Mouse (Mus musculus): ENCODE measurements around the gene Vtcn1. TPM values are rescaled to one million over a fixed set of nuclear protein-coding genes. Genes with fewer than 3 reads are reported as not detected.

Vtcn1 gene
- not detected in 2 replicates for polyA plus RNA-seq (2014; fragmentation: Nextera tagmentation; extraction: Ambion mirVana)

DNA sequence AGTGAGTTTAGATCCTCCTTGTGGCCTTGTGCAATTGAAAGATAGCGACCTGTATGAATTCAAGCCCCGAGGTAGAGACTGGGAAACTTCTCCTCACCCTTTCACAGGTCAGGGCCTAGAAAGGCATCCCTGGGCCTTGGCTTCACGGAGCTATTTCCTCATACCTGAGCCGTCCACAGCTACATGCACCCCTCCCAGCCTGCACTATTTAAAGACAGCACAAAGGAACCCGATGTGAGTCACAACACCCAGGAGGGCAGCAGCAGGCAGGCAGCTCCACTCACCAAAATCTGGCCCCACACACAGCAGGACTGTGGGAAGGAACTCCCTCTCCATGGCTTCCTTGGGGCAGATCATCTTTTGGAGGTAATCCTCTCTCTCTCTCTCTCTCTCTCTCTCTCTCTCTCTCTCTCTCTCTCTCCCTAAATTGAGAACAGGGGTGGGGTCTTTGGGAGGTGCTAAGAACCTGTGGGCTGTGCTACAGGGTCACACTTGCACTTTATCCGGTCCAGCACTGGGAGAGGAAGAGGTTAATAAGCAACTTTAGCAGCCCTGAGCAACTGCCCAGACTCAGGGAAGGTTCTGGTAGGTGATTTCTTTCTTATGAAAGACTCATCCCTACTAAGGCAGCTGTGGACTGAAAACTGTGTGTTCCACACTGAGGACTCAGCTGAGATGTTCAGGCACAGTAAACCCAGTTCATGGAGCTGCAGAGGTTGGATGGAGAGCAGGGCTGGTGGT lies at the start of gene Vtcn1:
TSS of gene Vtcn1 (plus strand) at position 235 of the 741 bp plus-strand sequence.
- no peak within 1 kb of the TSS for H3K9ac ChIP-seq (ENCODE audit: low read depth, low read length)
- H3K4me3 ChIP-seq (ENCODE audit: low read depth, low read length): no peak within 1 kb of the TSS
- no peak within 1 kb of the TSS for H3K27ac ChIP-seq (ENCODE audit: low read depth, low read length)
- ATAC-seq (replicated peaks; ENCODE audit: low FRiP score): no peak
- no peak within 1 kb of the TSS for H3K4me2 ChIP-seq
- H3K36me3 ChIP-seq (ENCODE audit: control insufficient read depth, insufficient read depth, low read length): no peaks in the 10 kb centered on the region
- no peak for DNase-seq (ENCODE audit: low spot score)
- no peaks in the 10 kb centered on the region for H3K27me3 ChIP-seq (replicated peaks; ENCODE audit: control insufficient read depth, insufficient read depth, low read length)
- no peaks in the 10 kb centered on the region for H3K4me1 ChIP-seq (replicated peaks; ENCODE audit: control insufficient read depth, insufficient read depth, low read length)
- no peaks in the 10 kb centered on the region for H3K9me3 ChIP-seq (ENCODE audit: control insufficient read depth, low read length)
- WGBS: 38% methylated on average over 6 of the region's 6 CpGs

DNA sequence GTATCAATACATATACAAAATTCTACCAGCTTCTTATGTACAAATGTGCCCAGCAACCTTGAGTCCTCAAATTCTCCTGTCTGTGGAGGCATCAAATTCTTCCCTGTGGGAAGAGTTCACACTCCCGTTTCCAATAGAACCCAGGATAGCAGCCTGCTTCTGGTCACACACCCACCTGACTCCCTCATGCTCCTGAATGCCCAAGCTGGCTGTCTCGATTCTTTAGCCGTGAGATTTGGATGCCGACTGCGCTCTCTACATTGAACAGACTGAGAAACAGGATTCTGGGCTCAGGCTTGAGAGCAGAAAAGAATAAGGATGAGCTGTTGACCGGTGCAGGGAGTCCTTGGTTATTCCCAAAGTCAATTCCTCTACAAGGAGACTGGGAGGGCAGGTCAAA lies 48.3 kb upstream of the Vtcn1 start:
- Histone ChIP-seq H3K4me1 (replicated peaks; ENCODE audit: control insufficient read depth, insufficient read depth, low read length) (no peaks in the 10 kb centered on the region), H3K4me3 (ENCODE audit: low read depth, low read length) (no peak overlapping the region), H3K27ac (ENCODE audit: low read depth, low read length) (no peak overlapping the region), H3K36me3 (ENCODE audit: control insufficient read depth, insufficient read depth, low read length) (no peaks in the 10 kb centered on the region), H3K27me3 (replicated peaks; ENCODE audit: control insufficient read depth, insufficient read depth, low read length) (no peaks in the 10 kb centered on the region), H3K4me2 (no peak overlapping the region), H3K9me3 (ENCODE audit: control insufficient read depth, low read length) (no peaks in the 10 kb centered on the region), H3K9ac (ENCODE audit: low read depth, low read length) (no peak overlapping the region)
- WGBS: 79% methylated on average over 6 of the region's 6 CpGs
- no peak for ATAC-seq (replicated peaks; ENCODE audit: low FRiP score)
- no peak for DNase-seq (ENCODE audit: low spot score)

DNA sequence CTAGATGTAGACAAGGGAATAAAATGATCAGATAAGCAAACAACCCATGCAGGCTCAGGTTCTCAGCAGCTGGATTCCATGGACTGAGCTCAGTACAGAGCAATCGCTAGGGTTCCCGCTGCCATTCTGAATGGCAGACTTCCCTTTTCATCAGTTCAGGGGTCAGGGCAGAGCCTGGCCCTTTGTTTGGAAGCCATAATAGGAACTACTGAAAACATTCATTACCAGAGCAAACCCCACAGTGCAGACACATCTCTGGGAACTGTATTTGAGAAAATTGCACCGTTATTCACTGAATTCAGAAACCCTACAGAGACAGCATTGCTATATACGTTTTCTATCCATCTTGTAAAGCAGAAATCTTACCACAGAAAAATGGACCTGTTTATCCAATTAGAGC lies 47.7 kb upstream of the Vtcn1 start:
- no peak overlapping the region for H3K4me3 ChIP-seq (ENCODE audit: low read depth, low read length)
- DNase-seq (ENCODE audit: low spot score): no peak
- no peaks in the 10 kb centered on the region for H3K36me3 ChIP-seq (ENCODE audit: control insufficient read depth, insufficient read depth, low read length)
- WGBS: 74% methylated on average over 4 of the region's 4 CpGs
- H3K9ac ChIP-seq (ENCODE audit: low read depth, low read length): no peak overlapping the region
- H3K27me3 ChIP-seq (replicated peaks; ENCODE audit: control insufficient read depth, insufficient read depth, low read length): no peaks in the 10 kb centered on the region
- no peaks in the 10 kb centered on the region for H3K4me1 ChIP-seq (replicated peaks; ENCODE audit: control insufficient read depth, insufficient read depth, low read length)
- no peak overlapping the region for H3K4me2 ChIP-seq
- no peaks in the 10 kb centered on the region for H3K9me3 ChIP-seq (ENCODE audit: control insufficient read depth, low read length)
- H3K27ac ChIP-seq (ENCODE audit: low read depth, low read length): no peak overlapping the region
- no peak for ATAC-seq (replicated peaks; ENCODE audit: low FRiP score)

DNA sequence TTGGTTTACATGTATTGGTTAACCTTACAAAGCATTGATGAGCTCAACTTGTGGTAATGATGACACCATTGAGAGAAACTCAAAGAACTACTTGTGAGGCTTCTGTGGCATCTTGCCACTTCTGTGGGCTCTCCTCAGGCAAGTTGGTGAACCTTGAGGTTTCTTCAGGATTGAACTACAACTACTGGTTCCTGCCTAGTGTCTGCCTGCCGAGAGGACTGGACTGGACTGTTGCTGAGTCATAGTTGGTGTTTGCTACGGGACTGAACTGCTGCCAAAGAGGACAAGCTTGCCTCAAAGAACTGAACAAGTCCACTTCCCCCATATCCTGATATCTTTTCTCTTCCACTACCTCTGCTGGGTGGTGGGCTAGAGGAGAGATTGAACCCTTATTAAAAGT lies 39.2 kb upstream of the Vtcn1 start:
- Histone ChIP-seq H3K9ac (ENCODE audit: low read depth, low read length) (no peak overlapping the region), H3K4me1 (replicated peaks; ENCODE audit: control insufficient read depth, insufficient read depth, low read length) (no peaks in the 10 kb centered on the region), H3K4me2 (no peak overlapping the region), H3K27me3 (replicated peaks; ENCODE audit: control insufficient read depth, insufficient read depth, low read length) (no peaks in the 10 kb centered on the region), H3K4me3 (ENCODE audit: low read depth, low read length) (no peak overlapping the region), H3K9me3 (ENCODE audit: control insufficient read depth, low read length) (no peaks in the 10 kb centered on the region), H3K36me3 (ENCODE audit: control insufficient read depth, insufficient read depth, low read length) (no peaks in the 10 kb centered on the region), H3K27ac (ENCODE audit: low read depth, low read length) (no peak overlapping the region)
- 44% methylated on average over 2 of the region's 2 CpGs for WGBS
- ATAC-seq (replicated peaks; ENCODE audit: low FRiP score) (no peak), DNase-seq (ENCODE audit: low spot score) (no peak)

DNA sequence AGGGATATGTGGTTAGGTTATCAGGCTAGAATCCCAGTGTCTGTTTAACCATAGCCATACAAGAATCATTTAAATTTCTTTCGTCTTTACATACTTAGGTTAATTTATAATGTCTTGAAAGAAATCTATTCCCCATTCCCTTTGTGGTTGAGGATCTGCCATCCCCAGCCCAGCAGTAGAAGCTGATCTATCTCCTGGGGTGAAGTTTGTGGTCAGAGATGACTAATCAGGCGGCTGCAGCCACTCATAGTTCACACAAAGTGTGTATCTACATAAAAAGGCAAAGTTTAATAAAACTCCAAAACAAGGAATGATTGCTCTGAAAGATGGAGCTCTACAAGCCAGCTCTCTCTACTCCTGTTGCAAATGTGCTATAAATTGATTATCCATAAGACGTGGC lies 33.6 kb upstream of the Vtcn1 start:
- Histone ChIP-seq H3K36me3 (ENCODE audit: control insufficient read depth, insufficient read depth, low read length) (no peaks in the 10 kb centered on the region), H3K9ac (ENCODE audit: low read depth, low read length) (no peak overlapping the region), H3K4me1 (replicated peaks; ENCODE audit: control insufficient read depth, insufficient read depth, low read length) (no peaks in the 10 kb centered on the region), H3K27ac (ENCODE audit: low read depth, low read length) (no peak overlapping the region), H3K27me3 (replicated peaks; ENCODE audit: control insufficient read depth, insufficient read depth, low read length) (no peaks in the 10 kb centered on the region), H3K4me3 (ENCODE audit: low read depth, low read length) (no peak overlapping the region), H3K9me3 (ENCODE audit: control insufficient read depth, low read length) (no peaks in the 10 kb centered on the region), H3K4me2 (no peak overlapping the region)
- ATAC-seq (replicated peaks; ENCODE audit: low FRiP score): no peak
- WGBS: 62% methylated on average over 3 of the region's 3 CpGs
- DNase-seq (ENCODE audit: low spot score): no peak

DNA sequence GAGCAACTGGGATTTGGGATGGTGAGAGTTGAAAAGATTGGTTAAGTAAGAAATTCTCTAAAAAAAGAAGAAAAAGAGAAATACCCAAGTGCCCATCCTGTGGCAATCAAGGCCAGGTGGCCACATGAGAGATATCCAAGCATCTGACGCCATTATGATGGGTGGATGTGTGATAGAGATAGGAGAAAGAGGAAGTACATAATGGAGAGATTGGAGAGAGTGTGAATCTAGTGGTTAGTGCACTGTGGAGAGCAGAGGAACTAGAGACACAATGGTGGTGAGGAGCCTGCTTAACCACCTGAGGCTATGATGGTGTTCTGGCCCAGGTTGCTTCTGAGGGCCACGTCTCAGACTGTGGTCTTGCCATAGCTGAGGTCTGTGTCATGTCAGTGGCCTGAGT lies 31.9 kb upstream of the Vtcn1 start:
- H3K27ac ChIP-seq (ENCODE audit: low read depth, low read length): no peak overlapping the region
- no peak overlapping the region for H3K4me3 ChIP-seq (ENCODE audit: low read depth, low read length)
- H3K4me2 ChIP-seq: no peak overlapping the region
- H3K9ac ChIP-seq (ENCODE audit: low read depth, low read length): no peak overlapping the region
- no peaks in the 10 kb centered on the region for H3K36me3 ChIP-seq (ENCODE audit: control insufficient read depth, insufficient read depth, low read length)
- ATAC-seq (replicated peaks; ENCODE audit: low FRiP score): no peak
- DNase-seq (ENCODE audit: low spot score): no peak
- H3K27me3 ChIP-seq (replicated peaks; ENCODE audit: control insufficient read depth, insufficient read depth, low read length): no peaks in the 10 kb centered on the region
- no peaks in the 10 kb centered on the region for H3K9me3 ChIP-seq (ENCODE audit: control insufficient read depth, low read length)
- 48% methylated on average over 2 of the region's 2 CpGs for WGBS
- no peaks in the 10 kb centered on the region for H3K4me1 ChIP-seq (replicated peaks; ENCODE audit: control insufficient read depth, insufficient read depth, low read length)

DNA sequence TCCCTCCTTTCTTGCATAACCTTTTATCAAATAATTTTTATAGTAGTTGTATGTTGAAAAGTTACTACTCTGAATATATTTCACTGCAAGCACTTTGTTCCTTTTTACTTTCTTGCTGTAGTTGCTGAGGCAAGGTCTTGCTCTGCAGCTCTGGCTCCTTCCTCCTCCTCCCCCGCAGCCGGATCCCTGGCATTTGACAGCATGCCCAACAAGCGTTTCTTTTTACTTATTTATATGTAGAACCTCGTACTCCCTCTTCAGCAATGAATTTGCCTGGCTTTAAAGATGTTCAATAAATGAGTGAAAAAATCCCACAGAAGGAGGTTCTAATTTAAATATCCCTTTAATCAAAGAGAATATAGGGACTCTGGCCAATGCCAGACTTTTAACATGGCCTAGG lies 28.7 kb upstream of the Vtcn1 start:
- no peak for DNase-seq (ENCODE audit: low spot score)
- Histone ChIP-seq H3K4me1 (replicated peaks; ENCODE audit: control insufficient read depth, insufficient read depth, low read length) (no peaks in the 10 kb centered on the region), H3K9ac (ENCODE audit: low read depth, low read length) (no peak overlapping the region), H3K27me3 (replicated peaks; ENCODE audit: control insufficient read depth, insufficient read depth, low read length) (no peaks in the 10 kb centered on the region), H3K9me3 (ENCODE audit: control insufficient read depth, low read length) (no peaks in the 10 kb centered on the region), H3K4me3 (ENCODE audit: low read depth, low read length) (no peak overlapping the region), H3K4me2 (no peak overlapping the region), H3K36me3 (ENCODE audit: control insufficient read depth, insufficient read depth, low read length) (no peaks in the 10 kb centered on the region), H3K27ac (ENCODE audit: low read depth, low read length) (no peak overlapping the region)
- 84% methylated on average over 4 of the region's 4 CpGs for WGBS
- ATAC-seq (replicated peaks; ENCODE audit: low FRiP score): no peak

DNA sequence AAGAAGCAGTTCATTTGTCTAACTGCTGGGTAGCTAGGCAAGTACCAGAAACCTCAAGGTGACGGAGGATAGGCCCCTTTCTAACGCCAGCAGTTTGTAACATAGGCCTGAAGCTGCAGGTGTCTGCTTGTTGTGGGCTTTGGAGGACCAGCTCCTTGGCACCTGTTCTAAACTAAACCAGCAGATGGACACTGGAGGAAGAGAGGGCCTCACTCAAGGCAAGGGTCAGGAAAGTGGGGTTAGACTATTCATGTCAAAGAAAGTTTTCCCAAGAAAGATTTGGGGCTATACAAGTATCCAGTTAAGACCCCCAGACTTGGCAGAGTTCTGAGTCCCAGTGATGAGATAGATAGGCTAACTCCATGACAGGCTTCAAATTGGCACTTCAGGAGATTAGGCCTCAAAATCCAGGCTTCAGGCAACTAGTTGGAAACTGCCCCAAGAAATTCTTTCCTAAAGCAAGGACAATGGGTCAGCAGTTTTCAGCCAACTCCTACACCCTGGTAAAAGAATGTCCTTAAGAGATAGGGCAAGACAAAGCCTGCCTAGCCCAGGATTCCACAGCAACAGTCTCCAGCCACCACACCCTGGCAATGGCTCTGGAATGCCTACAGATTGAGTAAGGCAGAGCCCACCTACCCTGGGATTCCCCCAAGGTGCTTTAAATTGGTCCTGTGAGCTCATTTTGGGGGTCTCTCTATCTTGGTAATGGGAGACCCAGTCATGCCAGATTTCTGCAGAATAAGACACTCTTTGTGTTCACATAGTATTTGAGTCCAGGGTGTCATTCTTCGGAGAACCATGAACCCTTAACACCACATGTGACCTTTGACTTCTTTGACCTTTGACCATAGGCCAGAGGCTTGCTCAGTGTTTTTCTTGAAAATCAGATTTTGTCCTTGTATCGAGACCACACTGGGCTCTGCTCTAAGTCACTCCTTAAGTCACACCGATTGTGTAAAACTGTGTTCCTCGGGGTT lies 27.8 kb upstream of the Vtcn1 start:
- no peak for ATAC-seq (replicated peaks; ENCODE audit: low FRiP score)
- no peak for DNase-seq (ENCODE audit: low spot score)
- no peak overlapping the region for H3K4me2 ChIP-seq
- whole genome bisulfite sequencing: 78% methylated on average over 6 of the region's 6 CpGs
- no peaks in the 10 kb centered on the region for H3K27me3 ChIP-seq (replicated peaks; ENCODE audit: control insufficient read depth, insufficient read depth, low read length)
- H3K36me3 ChIP-seq (ENCODE audit: control insufficient read depth, insufficient read depth, low read length): no peaks in the 10 kb centered on the region
- H3K4me3 ChIP-seq (ENCODE audit: low read depth, low read length): no peak overlapping the region
- H3K27ac ChIP-seq (ENCODE audit: low read depth, low read length): no peak overlapping the region
- no peaks in the 10 kb centered on the region for H3K9me3 ChIP-seq (ENCODE audit: control insufficient read depth, low read length)
- H3K9ac ChIP-seq (ENCODE audit: low read depth, low read length): no peak overlapping the region
- H3K4me1 ChIP-seq (replicated peaks; ENCODE audit: control insufficient read depth, insufficient read depth, low read length): no peaks in the 10 kb centered on the region
